Mouse (Mus musculus): Measurements from ENCODE around the gene Rapgef1. TPM values are rescaled to one million over a fixed set of nuclear protein-coding genes. Genes with fewer than 3 reads are reported as not detected.

Gene Rapgef1
- polyA plus RNA-seq, 1 experiment from 2014 or later, result 17.0 TPM

GRCm38 (mm10) chr2:29691507-29691906, 72.0 kb downstream of the Rapgef1 start:
- no peak overlapping the region for H3K4me2 ChIP-seq (replicated peaks)
- H3K27me3 ChIP-seq, result no peaks in the 10 kb centered on the region
- 0 out of 2 replicates have a peak overlapping the region, but pooled peaks have one; percentile 5 for H3K27ac ChIP-seq (replicated peaks)
- no peaks in the 10 kb centered on the region for H3K4me1 ChIP-seq
- no peak overlapping the region for H3K4me3 ChIP-seq (replicated peaks)
- ATAC-seq (ENCODE audit: insufficient number of reproducible peaks, low FRiP score, low TSS enrichment, low read depth), result no peak
- H3K9me3 ChIP-seq (replicated peaks), result no peaks in the 10 kb centered on the region
- peaks cover 55% of the 10 kb centered on the region for H3K36me3 ChIP-seq
- no peak overlapping the region for H3K9ac ChIP-seq
- WGBS, result 57% methylated on average over 6 of the region's 6 CpGs

GRCm38 (mm10) chr2:29692192-29692591, 72.7 kb downstream of the Rapgef1 start:
- no peaks in the 10 kb centered on the region for H3K9me3 ChIP-seq (replicated peaks)
- 90% methylated on average over 2 of the region's 2 CpGs for WGBS
- no peak overlapping the region for H3K9ac ChIP-seq
- H3K36me3 ChIP-seq, result peaks cover 53% of the 10 kb centered on the region
- no peak for ATAC-seq (ENCODE audit: insufficient number of reproducible peaks, low FRiP score, low TSS enrichment, low read depth)
- no peaks in the 10 kb centered on the region for H3K27me3 ChIP-seq
- H3K27ac ChIP-seq (replicated peaks), result no peak overlapping the region
- no peak overlapping the region for H3K4me2 ChIP-seq (replicated peaks)
- H3K4me1 ChIP-seq, result no peaks in the 10 kb centered on the region
- no peak overlapping the region for H3K4me3 ChIP-seq (replicated peaks)

GRCm38 (mm10) chr2:29696207-29696800, 76.8 kb downstream of the Rapgef1 start:
- peaks cover 64% of the 10 kb centered on the region for H3K36me3 ChIP-seq
- 73% methylated on average over 7 of the region's 7 CpGs for WGBS

GRCm38 (mm10) chr2:29698421-29699290, 79.1 kb downstream of the Rapgef1 start:
- Histone ChIP-seq H3K27ac (replicated peaks) (no peak overlapping the region), H3K4me2 (replicated peaks) (no peak overlapping the region), H3K27me3 (no peaks in the 10 kb centered on the region), H3K4me1 (no peaks in the 10 kb centered on the region), H3K9ac (no peak overlapping the region), H3K4me3 (replicated peaks) (no peak overlapping the region), H3K9me3 (replicated peaks) (no peaks in the 10 kb centered on the region), H3K36me3 (peaks cover 63% of the 10 kb centered on the region)
- no peak for ATAC-seq (ENCODE audit: insufficient number of reproducible peaks, low FRiP score, low TSS enrichment, low read depth)
- 94% methylated on average over 6 of the region's 6 CpGs for WGBS

More at GRCm38 (mm10) chr2:29696207-29696800, 76.8 kb downstream of the Rapgef1 start:
- H3K4me1 ChIP-seq, result no peaks in the 10 kb centered on the region
- no peaks in the 10 kb centered on the region for H3K9me3 ChIP-seq (replicated peaks)
- H3K9ac ChIP-seq, result no peak overlapping the region
- H3K27ac ChIP-seq (replicated peaks), result no peak overlapping the region
- H3K27me3 ChIP-seq, result no peaks in the 10 kb centered on the region
- no peak overlapping the region for H3K4me2 ChIP-seq (replicated peaks)
- no peak overlapping the region for H3K4me3 ChIP-seq (replicated peaks)
- ATAC-seq (ENCODE audit: insufficient number of reproducible peaks, low FRiP score, low TSS enrichment, low read depth), result no peak

GRCm38 (mm10) chr2:29700898-29701297, 81.4 kb downstream of the Rapgef1 start:
- Histone ChIP-seq H3K9me3 (replicated peaks) (no peaks in the 10 kb centered on the region), H3K4me1 (no peaks in the 10 kb centered on the region), H3K36me3 (peaks cover 74% of the 10 kb centered on the region), H3K9ac (no peak overlapping the region), H3K27ac (replicated peaks) (no peak overlapping the region), H3K4me3 (replicated peaks) (no peak overlapping the region), H3K27me3 (no peaks in the 10 kb centered on the region), H3K4me2 (replicated peaks) (no peak overlapping the region)
- ATAC-seq (ENCODE audit: insufficient number of reproducible peaks, low FRiP score, low TSS enrichment, low read depth), result no peak

GRCm38 (mm10) chr2:29701393-29701792, 81.9 kb downstream of the Rapgef1 start:
- Histone ChIP-seq H3K27ac (replicated peaks) (no peak overlapping the region), H3K4me2 (replicated peaks) (no peak overlapping the region), H3K4me3 (replicated peaks) (no peak overlapping the region), H3K36me3 (peaks cover 79% of the 10 kb centered on the region), H3K9me3 (replicated peaks) (no peaks in the 10 kb centered on the region), H3K4me1 (no peaks in the 10 kb centered on the region), H3K27me3 (no peaks in the 10 kb centered on the region), H3K9ac (no peak overlapping the region)
- ATAC-seq (ENCODE audit: insufficient number of reproducible peaks, low FRiP score, low TSS enrichment, low read depth), result no peak
- 83% methylated on average over 6 of the region's 6 CpGs for WGBS

- Histone ChIP-seq H3K4me2 (replicated peaks) (no peak overlapping the region), H3K9ac (no peak overlapping the region), H3K4me3 (replicated peaks) (no peak overlapping the region), H3K36me3 (peaks cover 87% of the 10 kb centered on the region), H3K4me1 (no peaks in the 10 kb centered on the region), H3K9me3 (replicated peaks) (no peaks in the 10 kb centered on the region), H3K27me3 (no peaks in the 10 kb centered on the region), H3K27ac (replicated peaks) (no peak overlapping the region)
- no peak for ATAC-seq (ENCODE audit: insufficient number of reproducible peaks, low FRiP score, low TSS enrichment, low read depth)
- WGBS, result 90% methylated on average over 8 of the region's 8 CpGs
Measured at GRCm38 (mm10) chr2:29702189-29702588, 82.7 kb downstream of the Rapgef1 start.

- H3K4me3 ChIP-seq (replicated peaks), result no peak overlapping the region
- ATAC-seq (ENCODE audit: insufficient number of reproducible peaks, low FRiP score, low TSS enrichment, low read depth), result no peak
- H3K27me3 ChIP-seq, result no peaks in the 10 kb centered on the region
- no peak overlapping the region for H3K4me2 ChIP-seq (replicated peaks)
- H3K9me3 ChIP-seq (replicated peaks), result no peaks in the 10 kb centered on the region
- no peaks in the 10 kb centered on the region for H3K4me1 ChIP-seq
- no peak overlapping the region for H3K9ac ChIP-seq
- peaks cover 91% of the 10 kb centered on the region for H3K36me3 ChIP-seq
- H3K27ac ChIP-seq (replicated peaks), result no peak overlapping the region
- 90% methylated on average over 9 of the region's 9 CpGs for WGBS
Measured at GRCm38 (mm10) chr2:29703104-29704081, 83.9 kb downstream of the Rapgef1 start.

GRCm38 (mm10) chr2:29705493-29705892, 86.0 kb downstream of the Rapgef1 start:
- no peak overlapping the region for H3K9ac ChIP-seq
- no peaks in the 10 kb centered on the region for H3K9me3 ChIP-seq (replicated peaks)
- no peak overlapping the region for H3K4me3 ChIP-seq (replicated peaks)
- no peaks in the 10 kb centered on the region for H3K27me3 ChIP-seq
- peaks cover 79% of the 10 kb centered on the region for H3K36me3 ChIP-seq
- no peak for ATAC-seq (ENCODE audit: insufficient number of reproducible peaks, low FRiP score, low TSS enrichment, low read depth)
- WGBS, result 55% methylated on average over 3 of the region's 3 CpGs
- no peaks in the 10 kb centered on the region for H3K4me1 ChIP-seq
- H3K27ac ChIP-seq (replicated peaks), result no peak overlapping the region
- no peak overlapping the region for H3K4me2 ChIP-seq (replicated peaks)

GRCm38 (mm10) chr2:29706726-29707620, 87.5 kb downstream of the Rapgef1 start:
- ATAC-seq (ENCODE audit: insufficient number of reproducible peaks, low FRiP score, low TSS enrichment, low read depth), result no peak
- Histone ChIP-seq H3K9me3 (replicated peaks) (no peaks in the 10 kb centered on the region), H3K4me3 (replicated peaks) (no peak overlapping the region), H3K4me1 (no peaks in the 10 kb centered on the region; the same call in 1 of the 2 replicates), H3K9ac (no peak overlapping the region), H3K36me3 (peaks cover 78% of the 10 kb centered on the region), H3K27me3 (no peaks in the 10 kb centered on the region), H3K4me2 (replicated peaks) (no peak overlapping the region), H3K27ac (replicated peaks) (no peak overlapping the region)
- WGBS, result 93% methylated on average over 18 of the region's 18 CpGs

Data from embryonic facial prominence, embryonic 15.5 days (tissue).